Mouse (Mus musculus): Measurements from ENCODE around the gene Pheta2. TPM values are rescaled to one million over a fixed set of nuclear protein-coding genes. Genes with fewer than 3 reads are reported as not detected.
A peak's percentile ranks its signal among the peaks of the same experiment; 100 is the strongest.
"Not testable (repeated sequence)": the region's sequence is repeated elsewhere in the genome, so short reads cannot be mapped to it uniquely, and the experiment has no call there.

Pheta2 gene
- polyA plus RNA-seq, 1 experiment from 2014 or later = 3.1 TPM

DNA sequence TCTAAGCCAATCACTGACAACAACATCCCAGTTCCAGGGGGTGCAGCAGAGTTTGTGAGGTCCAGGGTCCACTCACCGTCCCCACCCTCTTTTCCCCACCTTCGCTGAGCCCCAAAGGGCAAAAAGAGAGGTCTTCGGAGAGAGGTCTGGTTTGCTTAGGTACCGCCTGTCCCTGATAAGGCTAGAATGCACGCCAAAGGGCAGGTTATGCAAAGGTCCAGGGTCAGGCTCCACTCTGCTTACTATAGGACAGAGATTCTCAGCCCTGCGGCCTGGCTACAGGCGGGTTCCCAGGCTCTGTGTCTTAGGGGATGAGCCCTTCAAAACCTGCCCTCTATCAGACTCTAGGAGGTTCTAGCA, 40.7 kb downstream of the Pheta2 start:
- H3K9me3 ChIP-seq (ENCODE audit: control insufficient read depth, low read length) = no peaks in the 10 kb centered on the region
- no peaks in the 10 kb centered on the region for H3K36me3 ChIP-seq (ENCODE audit: control insufficient read depth, insufficient read depth, low read length)
- peak overlapping the region; percentile 33 for H3K4me3 ChIP-seq (ENCODE audit: low read depth, low read length)
- 20% methylated on average over 7 of the region's 7 CpGs for WGBS
- H3K4me1 ChIP-seq (ENCODE audit: control insufficient read depth, insufficient read depth, low read length) = 0 out of 2 replicates have a peak, but pooled peaks cover 5% of the 10 kb centered on the region
- H3K9ac ChIP-seq (ENCODE audit: low read length) = peak overlapping the region; percentile 53
- ATAC-seq (ENCODE audit: insufficient read depth, low FRiP score, low TSS enrichment) (no peak), DNase-seq (ENCODE audit: low spot score) (no peak)
- H3K27me3 ChIP-seq (ENCODE audit: control insufficient read depth, insufficient read depth, low read length) = no peaks in the 10 kb centered on the region
- H3K27ac ChIP-seq (ENCODE audit: low read depth, low read length) = no peak overlapping the region
- peak overlapping the region; percentile 45 for H3K4me2 ChIP-seq (ENCODE audit: low read depth)

DNA sequence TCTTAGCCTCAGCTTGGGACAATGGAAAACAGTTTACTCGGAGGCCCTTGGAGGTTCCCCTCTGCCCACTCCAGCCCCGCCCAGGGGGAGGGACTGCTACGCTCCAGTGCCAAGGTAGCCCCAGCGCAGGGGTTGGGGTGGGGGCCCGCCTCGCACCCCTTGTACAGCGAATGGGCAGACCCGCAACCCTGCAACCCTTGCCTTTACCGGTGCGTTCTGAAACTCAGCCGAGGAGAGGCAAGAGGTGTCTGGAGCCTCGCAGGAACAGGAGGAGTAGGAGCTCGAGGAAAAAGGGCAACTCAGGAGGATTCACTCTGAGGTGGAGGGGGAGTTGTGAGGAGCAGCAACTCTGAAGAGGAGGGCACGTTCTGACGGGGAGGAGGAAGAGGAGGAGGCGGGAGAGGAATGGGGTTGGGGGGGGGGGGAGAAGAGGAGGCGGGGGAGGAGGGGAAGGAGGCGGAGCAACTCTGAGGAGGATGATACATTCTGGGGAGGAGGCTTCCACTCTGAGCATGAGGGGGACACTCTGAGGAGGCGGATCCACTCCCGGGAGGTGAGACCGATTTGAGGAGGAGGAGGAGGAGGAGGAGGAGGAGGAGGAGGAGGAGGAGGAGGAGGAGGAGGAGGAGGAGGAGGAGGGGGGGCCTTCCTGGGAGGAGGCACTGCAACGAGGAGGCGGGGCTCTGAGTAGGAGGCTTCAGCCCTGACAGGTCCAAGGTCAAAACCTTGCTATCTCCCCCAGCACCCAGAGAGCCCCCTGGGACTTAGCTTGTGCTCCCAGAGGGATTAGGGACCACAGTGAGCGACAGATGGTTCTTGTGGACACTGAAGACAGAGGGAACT, 41.4 kb downstream of the Pheta2 start, which contains the start of gene Cyp2d22:
TSS of gene Cyp2d22 (minus strand) at position 390 of the 843 bp plus-strand sequence.
- Histone ChIP-seq H3K9ac (ENCODE audit: low read length) (peak within 1 kb of the TSS; percentile 53), H3K27ac (ENCODE audit: low read depth, low read length) (no peak within 1 kb of the TSS), H3K4me1 (ENCODE audit: control insufficient read depth, insufficient read depth, low read length) (0 out of 2 replicates have a peak, but pooled peaks cover 5% of the 10 kb centered on the region), H3K9me3 (ENCODE audit: control insufficient read depth, low read length) (no peaks in the 10 kb centered on the region), H3K27me3 (ENCODE audit: control insufficient read depth, insufficient read depth, low read length) (no peaks in the 10 kb centered on the region), H3K4me2 (ENCODE audit: low read depth) (peak within 1 kb of the TSS; percentile 45), H3K4me3 (ENCODE audit: low read depth, low read length) (peak within 1 kb of the TSS; percentile 33), H3K36me3 (ENCODE audit: control insufficient read depth, insufficient read depth, low read length) (no peaks in the 10 kb centered on the region)
- DNase-seq (ENCODE audit: low spot score) = peak; percentile 57
- WGBS = 5% methylated on average over 16 of the region's 24 CpGs
- ATAC-seq (ENCODE audit: insufficient read depth, low FRiP score, low TSS enrichment) = peak; percentile 58; the same call in 1 of the 2 replicates

DNA sequence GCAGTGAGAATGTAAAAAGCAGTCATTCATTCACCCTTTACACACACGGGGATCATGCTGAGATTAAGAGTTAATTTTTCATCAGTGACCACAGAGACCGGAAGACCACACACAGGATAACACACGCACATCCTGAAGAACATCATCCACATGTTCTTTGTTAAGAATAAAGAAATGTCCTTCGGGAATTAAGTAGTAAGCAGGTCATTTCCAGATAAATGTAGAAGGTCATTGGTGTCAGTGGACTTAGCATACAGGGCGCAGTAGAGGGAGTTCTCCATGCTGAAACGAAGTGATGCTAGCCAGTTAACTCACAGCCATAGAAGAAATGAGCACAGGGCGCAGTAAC, 41.9 kb downstream of the Pheta2 start:
- H3K27ac ChIP-seq (ENCODE audit: low read depth, low read length) = no peak overlapping the region
- no peaks in the 10 kb centered on the region for H3K36me3 ChIP-seq (ENCODE audit: control insufficient read depth, insufficient read depth, low read length)
- ATAC-seq (ENCODE audit: insufficient read depth, low FRiP score, low TSS enrichment) (no peak), DNase-seq (ENCODE audit: low spot score) (no peak)
- peak overlapping the region; percentile 11; the same call in 1 of the 2 replicates for H3K4me3 ChIP-seq (ENCODE audit: low read depth, low read length)
- H3K27me3 ChIP-seq (ENCODE audit: control insufficient read depth, insufficient read depth, low read length) = no peaks in the 10 kb centered on the region
- H3K9me3 ChIP-seq (ENCODE audit: control insufficient read depth, low read length) = no peaks in the 10 kb centered on the region
- H3K4me1 ChIP-seq (ENCODE audit: control insufficient read depth, insufficient read depth, low read length) = 0 out of 2 replicates have a peak, but pooled peaks cover 5% of the 10 kb centered on the region
- peak overlapping the region; percentile 33 for H3K4me2 ChIP-seq (ENCODE audit: low read depth)
- WGBS = 40% methylated on average over 7 of the region's 7 CpGs
- H3K9ac ChIP-seq (ENCODE audit: low read length) = no peak overlapping the region

DNA sequence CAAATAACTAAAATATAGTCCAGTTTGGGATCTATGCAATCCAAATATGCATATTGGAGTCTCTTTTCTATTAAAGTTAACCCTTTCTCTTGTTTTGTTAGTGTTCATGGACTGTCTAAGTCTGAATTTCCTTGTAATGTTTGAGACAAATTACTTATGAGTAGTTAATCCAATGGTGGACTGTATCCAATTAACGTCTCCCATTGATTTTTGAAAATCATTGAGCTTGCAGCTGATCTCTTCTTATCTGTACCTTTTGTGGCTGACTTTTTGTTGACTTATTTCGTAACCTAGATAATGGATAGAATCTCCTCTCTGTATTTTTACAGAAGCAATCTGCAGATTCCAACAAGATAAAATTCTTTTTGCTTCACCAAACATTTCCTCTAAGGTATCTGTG, 43.7 kb downstream of the Pheta2 start:
- 90% methylated on average over 2 of the region's 2 CpGs for WGBS

DNA sequence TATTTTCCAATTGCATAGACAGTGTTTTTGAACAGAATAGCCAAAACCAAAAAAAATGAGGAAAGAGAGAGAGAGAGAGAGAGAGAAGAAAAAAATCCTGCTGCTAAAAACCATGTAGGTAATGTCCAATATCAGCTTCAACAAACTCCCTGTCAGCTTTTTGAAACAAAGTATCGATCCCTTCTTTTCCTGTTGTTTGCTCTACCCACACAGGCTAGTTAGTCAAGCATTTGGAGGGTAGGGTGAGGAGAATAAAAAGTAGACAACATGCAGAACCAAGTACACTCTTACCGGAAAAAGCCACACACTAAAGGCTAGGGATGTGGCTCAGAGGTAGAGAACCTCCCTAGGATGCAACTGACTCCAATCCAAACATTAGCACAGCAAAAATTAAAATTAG, 47.0 kb downstream of the Pheta2 start:
- Histone ChIP-seq H3K4me2 (ENCODE audit: low read depth) (no peak overlapping the region), H3K4me1 (ENCODE audit: control insufficient read depth, insufficient read depth, low read length) (no peaks in the 10 kb centered on the region), H3K9ac (ENCODE audit: low read length) (no peak overlapping the region), H3K9me3 (ENCODE audit: control insufficient read depth, low read length) (no peaks in the 10 kb centered on the region), H3K27ac (ENCODE audit: low read depth, low read length) (no peak overlapping the region), H3K36me3 (ENCODE audit: control insufficient read depth, insufficient read depth, low read length) (no peaks in the 10 kb centered on the region), H3K4me3 (ENCODE audit: low read depth, low read length) (no peak overlapping the region), H3K27me3 (ENCODE audit: control insufficient read depth, insufficient read depth, low read length) (no peaks in the 10 kb centered on the region)
- DNase-seq (ENCODE audit: low spot score) = no peak
- ATAC-seq (ENCODE audit: insufficient read depth, low FRiP score, low TSS enrichment) = no peak
- WGBS = 94% methylated on average over 2 of the region's 2 CpGs

More for the DNA sequence above, 43.7 kb downstream of the Pheta2 start:
- Histone ChIP-seq H3K27me3 (ENCODE audit: control insufficient read depth, insufficient read depth, low read length) (no peaks in the 10 kb centered on the region), H3K9ac (ENCODE audit: low read length) (no peak overlapping the region), H3K36me3 (ENCODE audit: control insufficient read depth, insufficient read depth, low read length) (no peaks in the 10 kb centered on the region), H3K4me2 (ENCODE audit: low read depth) (no peak overlapping the region), H3K4me1 (ENCODE audit: control insufficient read depth, insufficient read depth, low read length) (0 out of 2 replicates have a peak, but pooled peaks cover 5% of the 10 kb centered on the region), H3K9me3 (ENCODE audit: control insufficient read depth, low read length) (no peaks in the 10 kb centered on the region), H3K27ac (ENCODE audit: low read depth, low read length) (no peak overlapping the region), H3K4me3 (ENCODE audit: low read depth, low read length) (no peak overlapping the region)
- no peak for DNase-seq (ENCODE audit: low spot score)
- no peak for ATAC-seq (ENCODE audit: insufficient read depth, low FRiP score, low TSS enrichment)

DNA sequence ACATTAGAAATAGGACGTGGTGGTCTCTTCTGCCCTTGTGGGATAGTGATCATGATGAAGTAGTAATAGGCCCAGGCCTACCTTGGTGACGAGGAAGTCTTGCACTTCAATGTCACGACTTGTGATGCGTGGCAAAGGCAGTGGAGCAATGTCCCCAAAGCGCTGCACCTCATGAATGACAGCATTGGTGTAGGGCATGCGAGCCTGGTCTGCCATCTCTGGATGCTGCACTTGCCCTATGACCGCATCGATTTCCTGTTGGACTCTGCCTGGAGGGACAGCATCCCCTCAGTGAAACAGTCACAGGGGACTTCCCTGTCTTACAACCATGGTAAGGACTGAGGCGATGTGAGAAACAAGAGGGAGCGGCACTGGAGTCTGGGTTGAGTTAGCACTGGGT, 51.2 kb downstream of the Pheta2 start:
- H3K4me2 ChIP-seq (ENCODE audit: low read depth); DNase-seq (ENCODE audit: low spot score); H3K9ac ChIP-seq (ENCODE audit: low read length); H3K4me1 ChIP-seq (ENCODE audit: control insufficient read depth, insufficient read depth, low read length); ATAC-seq (ENCODE audit: insufficient read depth, low FRiP score, low TSS enrichment); H3K27ac ChIP-seq (ENCODE audit: low read depth, low read length); H3K4me3 ChIP-seq (ENCODE audit: low read depth, low read length); H3K36me3 ChIP-seq (ENCODE audit: control insufficient read depth, insufficient read depth, low read length); H3K27me3 ChIP-seq (ENCODE audit: control insufficient read depth, insufficient read depth, low read length); H3K9me3 ChIP-seq (ENCODE audit: control insufficient read depth, low read length): not testable (repeated sequence)
- 86% methylated on average over 10 of the region's 10 CpGs for WGBS

DNA sequence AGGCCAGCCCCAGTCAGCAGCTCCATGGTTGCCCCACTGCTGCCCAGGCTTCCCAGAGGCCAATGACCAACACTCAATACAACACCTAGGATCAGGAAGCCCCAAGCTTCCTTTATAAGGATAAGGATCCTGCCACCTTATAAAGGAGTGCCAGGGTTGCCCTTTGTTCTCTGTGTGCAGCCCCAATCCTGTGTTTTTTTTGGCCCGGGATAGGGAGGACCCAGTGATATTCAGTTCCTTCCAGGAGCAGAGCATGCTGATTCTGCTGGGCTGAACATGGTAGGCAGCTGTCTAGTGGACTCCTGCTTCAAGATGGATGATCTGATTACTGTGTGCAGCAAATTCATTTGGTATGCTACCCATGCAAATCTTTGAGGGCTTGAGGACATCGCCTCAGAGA, 55.2 kb downstream of the Pheta2 start, which contains the start of gene Cyp2d11:
TSS of gene Cyp2d11 (minus strand) at position 101 of the 400 bp plus-strand sequence.
- WGBS = 72% methylated on average over 2 of the region's 2 CpGs
- H3K27me3 ChIP-seq (ENCODE audit: control insufficient read depth, insufficient read depth, low read length); H3K36me3 ChIP-seq (ENCODE audit: control insufficient read depth, insufficient read depth, low read length); H3K4me2 ChIP-seq (ENCODE audit: low read depth); ATAC-seq (ENCODE audit: insufficient read depth, low FRiP score, low TSS enrichment); DNase-seq (ENCODE audit: low spot score); H3K4me1 ChIP-seq (ENCODE audit: control insufficient read depth, insufficient read depth, low read length); H3K9ac ChIP-seq (ENCODE audit: low read length); H3K4me3 ChIP-seq (ENCODE audit: low read depth, low read length); H3K27ac ChIP-seq (ENCODE audit: low read depth, low read length); H3K9me3 ChIP-seq (ENCODE audit: control insufficient read depth, low read length): not testable (repeated sequence)

All from neural tube, embryonic 11.5 days (tissue).